Mouse (Mus musculus) hindbrain, postnatal 0 days (tissue): ENCODE data around the gene Mrpl34. TPM values are rescaled to one million over a fixed set of nuclear protein-coding genes. Genes with fewer than 3 reads are reported as not detected.

ENCODE experiments used
- ATAC-seq: fragments of 200-750 bp; cut with Nextera tagmentation; 2 replicates; pipeline ENCODE4 v1.8.0; 2017; ENCODE audit warnings: mild to moderate bottlenecking, moderate TSS enrichment, moderate library complexity
- DNase-seq: peaks from one replicate; pipeline ENCODE4 v3.0.0-alpha.2; 2015; ENCODE audit warnings: low spot score
- H3K27ac ChIP-seq: fragments of 300-500 bp; sonication (generic); 2 replicates; pipeline ENCODE4 v1.5.1; 2014; ENCODE audit warnings: mild to moderate bottlenecking
- H3K27me3 ChIP-seq: fragments of 300-500 bp; sonication (generic); 2 replicates; pipeline ENCODE4 v1.6.1; 2014; ENCODE audit warnings: low read length, mixed read lengths; ENCODE audit not compliant: insufficient read depth
- H3K36me3 ChIP-seq: fragments of 300-500 bp; sonication (generic); 2 replicates; pipeline ENCODE4 v1.6.1; 2014; ENCODE audit warnings: low read length, mixed read lengths; ENCODE audit not compliant: insufficient read depth
- H3K4me1 ChIP-seq: fragments of 300-500 bp; sonication (generic); 2 replicates; pipeline ENCODE4 v1.6.1; 2014; ENCODE audit warnings: antibody characterized with exemption, low read length, mixed read lengths; ENCODE audit not compliant: insufficient read depth
- H3K4me2 ChIP-seq: fragments of 300-500 bp; sonication (generic); 2 replicates; pipeline ENCODE4 v1.6.1; 2014; ENCODE audit warnings: low read depth, mild to moderate bottlenecking, low read length, moderate library complexity, mixed read lengths
- H3K4me3 ChIP-seq: fragments of 300-500 bp; sonication (generic); 2 replicates; pipeline ENCODE4 v1.5.1; 2014; ENCODE audit warnings: low read length
- H3K9ac ChIP-seq: fragments of 300-500 bp; sonication (generic); replicated peaks from 2 replicates; pipeline ENCODE4 v1.6.1; 2014; ENCODE audit warnings: mild to moderate bottlenecking, low read length, moderate library complexity, mixed read lengths
- H3K9me3 ChIP-seq: fragments of 300-500 bp; sonication (generic); 2 replicates; pipeline ENCODE4 v1.6.1; 2016; ENCODE audit warnings: low read length, mixed read lengths
- CTCF ChIP-seq: IDR thresholded peaks from 2 replicates; pipeline ENCODE4 v1.5.1; 2016; ENCODE audit warnings: antibody characterized with exemption, control low read depth, low read depth
- WGBS: fragments of 180-500 bp; shearing (Covaris S2); extraction: QIAGEN DNeasy Blood & Tissue Kit; methylation state at CpG from one replicate; pipeline ENCODE4 v1.1.7; 2014; 5-methylcytosine and 5-hydroxymethylcytosine counted together
- polyA plus RNA-seq: library from polyadenylated mRNA; unstranded; fragments of >200 nt; fragmentation: Nextera tagmentation; extraction: Ambion mirVana; gene quantifications from 2 replicates; pipeline ENCODE4 v1.2.1, GENCODE M21; 2015
- total RNA-seq: library from RNA; depleted of rRNA; stranded (reverse); fragments of >200 nt; gene quantifications from 2 replicates; pipeline ENCODE4 v1.2.3, GENCODE M21; 2014

Gene Mrpl34
- total and polyA plus RNA-seq, 2 experiments from 2014 or later, result 127 to 155 TPM

- Histone ChIP-seq H3K9ac (no peak overlapping the region), H3K4me2 (peak overlapping the region; percentile 61; the same call in 1 of the 2 replicates), H3K27ac (no peak overlapping the region), H3K4me1 (peaks cover 10% of the 10 kb centered on the region; the same call in 1 of the 2 replicates), H3K36me3 (peaks cover 31% of the 10 kb centered on the region), H3K4me3 (no peak overlapping the region), H3K27me3 (no peaks in the 10 kb centered on the region), H3K9me3 (no peaks in the 10 kb centered on the region)
- 89% methylated on average over 44 of the region's 47 CpGs for WGBS
- no peak for DNase-seq
- no peak for TF ChIP-seq CTCF
- ATAC-seq, result no peak
These were observed 3.5 kb upstream of the Mrpl34 start for GRCm38 (mm10) chr8:71461152-71461840.

- whole genome bisulfite sequencing, result 79% methylated on average over 4 of the region's 4 CpGs
- no peak for DNase-seq
These were observed 2.6 kb upstream of the Mrpl34 start for GRCm38 (mm10) chr8:71462191-71462590.

GRCm38 (mm10) chr8:71462786-71463185, 2.0 kb upstream of the Mrpl34 start:
- H3K4me3 ChIP-seq, result peak overlapping the region; percentile 88
- WGBS, result 2% methylated on average over 16 of the region's 16 CpGs
- H3K4me1 ChIP-seq, result peaks cover 10% of the 10 kb centered on the region; the same call in 1 of the 2 replicates

More at GRCm38 (mm10) chr8:71462191-71462590, 2.6 kb upstream of the Mrpl34 start:
- no peak for ATAC-seq
- Histone ChIP-seq H3K4me2 (peak overlapping the region; percentile 61), H3K9ac (peak overlapping the region; percentile 89), H3K4me1 (peaks cover 10% of the 10 kb centered on the region; the same call in 1 of the 2 replicates), H3K27ac (peak overlapping the region; percentile 92; the same call in 1 of the 2 replicates), H3K27me3 (no peaks in the 10 kb centered on the region), H3K36me3 (peaks cover 23% of the 10 kb centered on the region), H3K9me3 (no peaks in the 10 kb centered on the region), H3K4me3 (peak overlapping the region; percentile 88)
- TF ChIP-seq CTCF, result no peak

GRCm38 (mm10) chr8:71463188-71464033, 1.3 kb upstream of the Mrpl34 start, which contains the start of gene Abhd8:
Abhd8 (minus strand) TSS chr8:71463655.
- H3K4me1 ChIP-seq, result peaks cover 10% of the 10 kb centered on the region; the same call in 1 of the 2 replicates
- under 1% methylated on average over 55 of the region's 55 CpGs for WGBS

More at GRCm38 (mm10) chr8:71462786-71463185, 2.0 kb upstream of the Mrpl34 start:
- peak overlapping the region; percentile 61 for H3K4me2 ChIP-seq
- ATAC-seq, result no peak
- peak overlapping the region; percentile 89 for H3K9ac ChIP-seq
- H3K9me3 ChIP-seq, result no peaks in the 10 kb centered on the region
- H3K27ac ChIP-seq, result peak overlapping the region; percentile 92
- H3K27me3 ChIP-seq, result no peaks in the 10 kb centered on the region
- peak; percentile 8; the same call in 1 of the 2 replicates for TF ChIP-seq CTCF
- H3K36me3 ChIP-seq, result peaks cover 21% of the 10 kb centered on the region
- DNase-seq, result peak; percentile 51

GRCm38 (mm10) chr8:71465733-71466132, 974 bp downstream of the Mrpl34 start:
- no peak for ATAC-seq
- TF ChIP-seq CTCF, result no peak
- peak overlapping the region; percentile 61 for H3K4me2 ChIP-seq
- H3K27ac ChIP-seq, result no peak overlapping the region
- peak overlapping the region; percentile 88 for H3K4me3 ChIP-seq
- peaks cover 6% of the 10 kb centered on the region for H3K36me3 ChIP-seq
- H3K9me3 ChIP-seq, result no peaks in the 10 kb centered on the region
- no peak for DNase-seq
- no peaks in the 10 kb centered on the region for H3K27me3 ChIP-seq
- 86% methylated on average over 8 of the region's 8 CpGs for WGBS
- H3K9ac ChIP-seq, result no peak overlapping the region
- peaks cover 10% of the 10 kb centered on the region; the same call in 1 of the 2 replicates for H3K4me1 ChIP-seq

More at GRCm38 (mm10) chr8:71463188-71464033, 1.3 kb upstream of the Mrpl34 start, which contains the start of gene Abhd8:
- Histone ChIP-seq H3K4me3 (peak within 1 kb of the TSS; percentile 88), H3K36me3 (peaks cover 18% of the 10 kb centered on the region), H3K4me2 (peak within 1 kb of the TSS; percentile 61), H3K9me3 (no peaks in the 10 kb centered on the region), H3K27ac (peak within 1 kb of the TSS; percentile 92), H3K27me3 (no peaks in the 10 kb centered on the region), H3K9ac (peak within 1 kb of the TSS; percentile 89)
- peak; percentile 97 for DNase-seq
- ATAC-seq, result peak; percentile 82
- TF ChIP-seq CTCF, result no peak

- Histone ChIP-seq H3K4me1 (peaks cover 10% of the 10 kb centered on the region; the same call in 1 of the 2 replicates), H3K4me2 (no peak overlapping the region), H3K9ac (no peak overlapping the region), H3K27me3 (no peaks in the 10 kb centered on the region), H3K4me3 (no peak overlapping the region), H3K27ac (no peak overlapping the region), H3K9me3 (no peaks in the 10 kb centered on the region), H3K36me3 (peaks cover 2% of the 10 kb centered on the region; the same call in 1 of the 2 replicates)
- TF ChIP-seq CTCF, result no peak
- WGBS, result 95% methylated on average over 5 of the region's 5 CpGs
- DNase-seq (no peak), ATAC-seq (no peak)
These were observed 1.4 kb downstream of the Mrpl34 start for GRCm38 (mm10) chr8:71466198-71466597.
